In genomic region chr6:50163013-50163412, GRCm38 (mm10) we compare ENCODE assay signal across 28 mouse cellular contexts. TPM values are rescaled to one million over a fixed set of nuclear protein-coding genes. Genes with fewer than 3 reads are reported as not detected.
DNase-seq lines count a peak whose midpoint lies in the region; ATAC-seq and TF ChIP-seq lines count a peak whose summit lies in the region.
"Had no signal": no experiment of that assay in that cellular context is flagged by ENCODE, and none has a peak within 500 bp of the region (broad histone marks: within the 10 kb centered on the region; RNA-seq: fewer than 3 reads in every experiment).

No protein-coding gene starts in this region.

- no peak overlapping the region for H3K27ac ChIP-seq in MEL (ENCODE audit: control insufficient read depth, low read depth, low read length)
- H3K27ac ChIP-seq: embryonic facial prominence, embryonic 10.5 days; embryonic facial prominence, embryonic 13.5 days; forebrain, embryonic 13.5 days; heart, embryonic 15.5 days; hindbrain, embryonic 10.5 days; hindbrain, embryonic 13.5 days; intestine, embryonic 15.5 days had no signal

- peaks cover 13 to 14% of the 10 kb centered on the region in 2 experiments for H3K36me3 ChIP-seq in MEL (ENCODE audit: control insufficient read depth in 1 of 2, insufficient read depth in 2 of 2, low read length in 2 of 2)
- H3K36me3 ChIP-seq: heart, embryonic 12.5 days; heart, embryonic 15.5 days; intestine, embryonic 15.5 days had no signal

- TF ChIP-seq RAD21 in MEL (IDR thresholded peaks at IDR 0.05; ENCODE audit: low read depth, low read length), result no peak

- H3K79me2 ChIP-seq in MEL (ENCODE audit: control insufficient read depth, insufficient read depth, low read length, poor library complexity), result no peaks in the 10 kb centered on the region

- TF ChIP-seq POLR2A in MEL (IDR thresholded peaks at IDR 0.05; ENCODE audit: control insufficient read depth in 1 of 2, insufficient read depth in 1 of 2, low read depth in 1 of 2, low read length in 2 of 2, poor library complexity in 1 of 2), result no peak

- no peak for TF ChIP-seq CTCF in MEL (IDR thresholded peaks at IDR 0.05 in 2 of 3, conservative IDR thresholded peaks at IDR 0.05 in 1 of 3; ENCODE audit: control insufficient read depth in 1 of 3, insufficient read depth in 1 of 3, low read depth in 2 of 3, low read length in 3 of 3, poor library complexity in 1 of 3, severe bottlenecking in 1 of 3)

- peak; percentile 71 for ATAC-seq in megakaryocyte, adult 5-6 weeks (ENCODE audit: poor library complexity, severe bottlenecking)
- ATAC-seq: forebrain, embryonic 13.5 days; forebrain, embryonic 16.5 days; hindbrain, embryonic 16.5 days; intestine, embryonic 15.5 days; Patski had no signal

- H3K9me3 ChIP-seq in MEL (replicated peaks; ENCODE audit: insufficient read depth, low read length), result no peaks in the 10 kb centered on the region
- H3K9me3 ChIP-seq: embryonic facial prominence, embryonic 10.5 days; embryonic facial prominence, embryonic 13.5 days; forebrain, embryonic 13.5 days; heart, embryonic 12.5 days; heart, embryonic 15.5 days; hindbrain, embryonic 10.5 days; hindbrain, embryonic 13.5 days; intestine, embryonic 15.5 days had no signal

- no peak overlapping the region for H3K9ac ChIP-seq in MEL (ENCODE audit: control insufficient read depth, low read depth, low read length, poor library complexity, severe bottlenecking)
- H3K9ac ChIP-seq: embryonic facial prominence, embryonic 13.5 days; forebrain, embryonic 13.5 days; heart, embryonic 12.5 days; heart, embryonic 15.5 days; hindbrain, embryonic 13.5 days; intestine, embryonic 15.5 days had no signal

- H3K4me1 ChIP-seq in MEL (ENCODE audit: control insufficient read depth in 1 of 2, insufficient read depth in 2 of 2, low read length in 2 of 2), result peaks cover 4 to 18% of the 10 kb centered on the region in 2 experiments; a peak in 3 of 4 replicates
- H3K4me1 ChIP-seq: embryonic facial prominence, embryonic 10.5 days; embryonic facial prominence, embryonic 13.5 days; forebrain, embryonic 13.5 days; hindbrain, embryonic 10.5 days; hindbrain, embryonic 13.5 days; intestine, embryonic 15.5 days had no signal

- DNase-seq in MEL (ENCODE audit: low read depth, low spot score), result peak; percentile 14
- peak; percentile 19 for DNase-seq in c-Kit-positive CD71-negative TER-119-negative erythroid progenitor cells, embryonic 14.5 days (ENCODE audit: low read depth)
- no peak for DNase-seq in cerebellum, postnatal 25 days
- DNase-seq in layer of hippocampus, postnatal 36 days, result no peak
- DNase-seq in frontal cortex, adult 2 months (ENCODE audit: extremely low spot score in 1 of 2, low spot score in 1 of 2), result no peak
- DNase-seq: adrenal gland, postnatal 10 days; adrenal gland, postnatal 36 days; cerebellum, adult 11-12 months; cerebellum, adult 8-10 months; cerebellum, postnatal 10 days; embryo, embryonic 11 days; gastrocnemius, postnatal 25 days; heart, adult 11 months; heart, postnatal 10 days; kidney, adult 11 months had no signal

- no peak overlapping the region for H3K4me3 ChIP-seq in MEL (ENCODE audit: control insufficient read depth in 1 of 2, insufficient read depth in 1 of 2, low read depth in 2 of 2, low read length in 2 of 2)
- H3K4me3 ChIP-seq: embryonic facial prominence, embryonic 10.5 days; embryonic facial prominence, embryonic 13.5 days; erythroblast, embryonic 14.5 days; forebrain, embryonic 13.5 days; heart, embryonic 12.5 days; heart, embryonic 15.5 days; hindbrain, embryonic 10.5 days; hindbrain, embryonic 13.5 days; intestine, embryonic 15.5 days had no signal

- H3K27me3 ChIP-seq in MEL (ENCODE audit: control insufficient read depth in 1 of 2, insufficient read depth in 2 of 2, low read length in 2 of 2), result no peaks in the 10 kb centered on the region
- H3K27me3 ChIP-seq: embryonic facial prominence, embryonic 13.5 days; forebrain, embryonic 13.5 days; heart, embryonic 12.5 days; heart, embryonic 15.5 days; hindbrain, embryonic 13.5 days; intestine, embryonic 15.5 days; Patski had no signal

- TF ChIP-seq EP300 in MEL (IDR thresholded peaks at IDR 0.05; ENCODE audit: low read depth in 1 of 2, low read length in 2 of 2), result no peak

TF ChIP-seq in MEL, 35 proteins besides CTCF, POLR2A, EP300 and RAD21:
- no peak for TF ChIP-seq TBP (IDR thresholded peaks at IDR 0.05; ENCODE audit: low read depth, low read length)
- no peak for TF ChIP-seq TAL1 (IDR thresholded peaks at IDR 0.05; ENCODE audit: low read length)
- no peak for TF ChIP-seq ZKSCAN1 (IDR thresholded peaks at IDR 0.05; ENCODE audit: low read depth, low read length)
- no peak for TF ChIP-seq E2F4 (IDR thresholded peaks at IDR 0.05; ENCODE audit: borderline replicate concordance, low read depth, low read length)
- TF ChIP-seq GABPA (IDR thresholded peaks at IDR 0.05; ENCODE audit: low read depth, low read length), result no peak
- TF ChIP-seq HCFC1 (IDR thresholded peaks at IDR 0.05; ENCODE audit: low read depth, low read length), result no peak
- TF ChIP-seq BHLHE40 (IDR thresholded peaks at IDR 0.05; ENCODE audit: borderline replicate concordance, low read depth, low read length), result no peak
- no peak for TF ChIP-seq ETS1 (IDR thresholded peaks at IDR 0.05; ENCODE audit: low read depth, low read length)
- no peak for TF ChIP-seq RCOR1 (IDR thresholded peaks at IDR 0.05; ENCODE audit: low read depth, low read length)
- no peak for TF ChIP-seq USF1 (IDR thresholded peaks at IDR 0.05; ENCODE audit: low read depth, low read length)
TF ChIP-seq in MEL: peak in this region for 0.

RNA-seq across cellular contexts. Expression of gene Mpp6, which starts 53.0 kb away (rescaled TPM):
- 68.1 and 79.5 TPM in 2 replicates for total RNA-seq in MEL (2012; rRNA removed)
- polyA plus RNA-seq in MEL (2012; ENCODE audit: insufficient read depth in 1 of 2, insufficient read length in 2 of 2, low read depth in 1 of 2, low replicate concordance in 2 of 2, missing spikeins in 1 of 2), result 10 to 100 TPM in 1 of 2 experiments, not detected in 1; 74.8 TPM
- 95.2 and 96.8 TPM in 2 replicates for total RNA-seq in megakaryocyte, adult 5-6 weeks (2015)
- total RNA-seq in megakaryocyte, adult 5-6 weeks (2017), result 177 and 191 TPM in 2 replicates
- total RNA-seq in layer of hippocampus, postnatal 36 days (2021), result 100 to 1,000 TPM; 111 to 114 TPM
- 45.7 and 64.0 TPM in 2 replicates for polyA plus RNA-seq in frontal cortex, adult 2 months (2012; rRNA removed)

Comparison
In these comparisons a context has a peak if more than half of its experiments do, and no peak if none do; other contexts are left out.
1. DNase-seq: peak in MEL (single experiment) and c-Kit-positive CD71-negative TER-119-negative erythroid progenitor cells, embryonic 14.5 days (single experiment); none in cerebellum, postnatal 25 days (0 of 2), layer of hippocampus, postnatal 36 days (0 of 2) and frontal cortex, adult 2 months (0 of 2).